Mouse (Mus musculus): ENCODE data around the gene Hspb1.

Hspb1 gene

DNA sequence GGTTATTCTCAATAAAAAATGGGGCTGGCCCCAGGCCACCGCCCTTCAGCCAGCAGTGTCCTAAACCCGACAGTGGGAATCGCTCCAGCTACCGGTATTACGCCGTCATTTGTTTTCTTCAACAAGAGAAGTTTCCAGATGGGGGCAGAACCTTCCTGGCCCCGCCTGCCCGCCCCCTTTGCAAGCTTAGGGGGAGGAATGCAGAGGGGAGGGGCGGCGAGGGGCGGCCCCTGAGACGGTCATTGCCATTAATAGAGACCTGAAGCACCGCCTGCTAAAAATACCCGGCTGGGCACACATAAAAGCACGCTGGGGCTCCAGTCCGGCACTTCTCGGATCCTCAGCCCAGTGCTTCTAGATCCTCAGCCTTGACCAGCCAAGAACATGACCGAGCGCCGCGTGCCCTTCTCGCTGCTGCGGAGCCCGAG is at the start of gene Hspb1:
TSS of gene Hspb1 (plus strand) at position 245 of the 428 bp plus-strand sequence.
- no peak for DNase-seq (ENCODE audit: low read depth)

DNA sequence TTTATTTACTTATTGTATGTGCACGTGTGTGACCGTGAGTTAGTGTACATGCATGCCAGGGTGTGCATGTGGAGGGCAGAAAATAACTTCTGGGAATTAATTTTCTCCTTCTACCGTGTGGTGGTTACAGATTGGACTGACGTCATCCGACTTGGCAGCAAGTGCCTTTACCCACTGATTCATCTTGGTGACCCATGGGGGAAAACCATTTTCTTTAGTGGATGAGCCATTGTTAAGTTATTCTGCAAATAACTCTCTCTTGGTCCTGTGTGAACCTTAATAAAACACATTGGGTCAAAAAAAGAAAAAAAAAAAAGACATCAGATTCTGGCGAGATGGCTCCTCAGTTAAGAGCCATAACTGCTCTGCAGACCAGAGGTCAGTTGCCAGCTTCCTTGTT is 46.1 kb upstream of the Hspb1 start:
- DNase-seq (ENCODE audit: low read depth): no peak

DNA sequence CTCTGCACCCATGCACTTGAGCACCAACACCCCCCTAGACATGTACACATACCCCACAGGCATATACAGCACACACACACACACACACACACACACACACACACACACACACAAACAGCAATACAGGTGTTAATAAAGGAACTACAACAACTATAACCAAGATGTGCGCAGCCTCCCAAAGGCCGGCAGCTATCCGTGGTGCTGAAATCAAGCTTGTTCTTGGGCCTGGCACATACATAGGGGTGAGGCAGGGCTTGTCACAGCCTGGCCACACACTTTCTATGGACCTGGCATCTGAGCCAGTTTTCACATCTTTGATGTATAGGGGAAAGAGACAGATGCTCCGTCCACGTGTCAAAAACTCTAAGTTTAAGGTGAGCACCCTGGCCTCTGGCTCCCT is 44.3 kb upstream of the Hspb1 start:
- peak; percentile 63 for DNase-seq (ENCODE audit: low read depth)

DNA sequence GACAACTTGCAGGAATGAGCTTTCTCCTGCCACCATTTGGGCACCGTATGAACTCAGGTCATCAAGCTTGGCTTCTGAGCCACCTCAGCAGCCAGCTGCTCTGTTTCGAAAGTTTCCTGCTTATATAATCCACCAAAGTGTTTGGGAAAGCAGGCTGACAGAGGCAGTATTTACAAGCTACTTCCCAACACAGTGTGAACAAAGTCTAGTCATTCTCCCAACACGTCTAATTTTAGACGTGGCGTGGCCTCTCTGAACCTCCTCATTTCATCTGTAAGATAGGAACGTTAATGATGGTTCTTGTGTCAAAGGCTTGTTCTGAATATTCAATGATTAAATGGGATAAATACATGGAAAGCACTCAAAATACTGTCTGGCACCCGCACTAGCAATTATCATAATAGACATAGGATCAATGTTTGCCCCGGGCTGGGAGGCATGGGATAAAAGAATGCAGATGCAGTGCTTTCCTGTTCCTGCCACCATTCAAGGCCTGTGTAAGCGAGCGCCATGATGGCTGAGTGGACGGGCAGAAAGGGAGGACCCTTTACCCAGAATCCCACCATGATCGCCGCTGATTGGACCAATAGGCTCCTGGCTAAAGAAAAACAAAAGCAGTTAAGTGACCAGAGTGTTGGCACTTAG is 41.9 kb upstream of the Hspb1 start:
- DNase-seq (ENCODE audit: low read depth): no peak

DNA sequence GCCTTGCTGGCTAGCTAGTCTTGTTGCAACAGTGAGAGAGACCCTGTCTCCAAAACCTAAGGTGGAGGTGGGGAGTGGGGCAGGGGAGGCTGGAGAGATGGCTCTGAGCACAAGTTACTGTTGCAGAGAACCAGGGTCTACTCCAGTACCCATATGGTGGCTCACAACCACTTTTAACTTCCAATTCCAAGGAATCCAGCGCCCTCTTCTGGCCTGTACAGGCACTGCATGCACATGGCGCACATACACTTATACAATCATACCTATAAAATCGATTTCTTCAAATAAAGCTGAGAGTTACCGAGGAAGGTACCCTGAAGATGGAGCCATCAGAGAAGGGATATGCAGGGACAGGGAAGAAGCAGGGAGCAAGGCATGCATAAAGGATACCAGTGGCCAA is 40.3 kb upstream of the Hspb1 start:
- DNase-seq (ENCODE audit: low read depth): no peak

DNA sequence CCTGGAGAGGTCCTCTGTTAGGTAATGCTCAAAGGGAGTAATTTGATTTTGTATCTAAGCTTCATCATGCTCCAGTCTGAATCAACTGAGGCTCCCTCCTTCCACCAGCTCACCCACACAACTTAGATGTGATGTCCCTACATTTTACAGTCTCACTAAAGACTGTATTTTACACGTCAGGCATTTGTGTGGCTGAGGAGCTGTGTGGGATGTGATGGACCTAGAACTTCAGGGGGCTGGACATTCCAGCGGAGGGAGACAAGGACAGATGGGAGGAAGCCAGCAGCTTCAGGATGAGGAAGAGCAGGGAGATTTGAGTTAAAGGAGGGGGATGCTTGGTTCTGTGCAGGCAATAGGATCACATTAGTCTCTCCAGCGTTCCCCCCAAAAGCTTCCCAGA is 39.8 kb upstream of the Hspb1 start:
- no peak for DNase-seq (ENCODE audit: low read depth)

DNA sequence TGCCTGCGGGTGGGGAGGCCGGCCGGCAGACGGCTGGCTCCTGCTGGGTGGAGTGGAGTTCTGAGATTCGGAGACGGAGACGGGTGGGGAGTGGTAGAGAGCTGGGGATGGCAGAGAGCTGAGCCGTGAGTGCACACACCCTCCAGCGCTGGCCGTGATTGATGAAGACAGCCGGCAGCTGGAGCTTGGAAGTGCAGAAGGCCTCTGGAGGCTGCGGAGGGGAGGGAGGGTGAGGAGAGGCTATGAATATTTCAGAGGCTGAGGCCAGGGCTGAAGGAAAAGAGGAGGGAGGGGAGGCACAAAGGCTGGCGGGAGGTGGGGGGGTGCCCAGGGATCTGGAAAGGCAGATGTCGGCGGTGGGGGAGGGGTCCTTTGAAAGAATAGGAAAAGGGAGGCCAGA is 36.7 kb upstream of the Hspb1 start:
- no peak for DNase-seq (ENCODE audit: low read depth)

DNA sequence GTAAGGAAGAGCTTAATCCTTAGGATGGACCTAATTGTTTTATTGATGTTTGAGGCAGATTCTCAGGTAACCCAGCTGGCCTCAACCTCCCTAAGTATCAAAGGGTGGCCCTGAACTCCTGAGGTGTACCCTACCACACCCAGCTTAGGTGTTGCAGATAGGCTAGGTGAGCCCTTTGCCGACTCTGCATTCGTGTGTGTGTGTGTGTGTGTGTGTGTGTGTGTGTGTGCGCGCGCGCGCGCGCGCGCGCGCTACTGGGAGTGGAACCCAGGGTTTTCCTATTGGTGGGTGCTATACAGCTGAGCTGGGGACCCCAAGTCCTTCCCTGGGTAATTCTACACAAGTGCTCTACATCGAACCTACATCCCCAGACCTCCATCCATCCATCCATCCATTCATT is 36.2 kb upstream of the Hspb1 start:
- DNase-seq (ENCODE audit: low read depth): no peak

DNA sequence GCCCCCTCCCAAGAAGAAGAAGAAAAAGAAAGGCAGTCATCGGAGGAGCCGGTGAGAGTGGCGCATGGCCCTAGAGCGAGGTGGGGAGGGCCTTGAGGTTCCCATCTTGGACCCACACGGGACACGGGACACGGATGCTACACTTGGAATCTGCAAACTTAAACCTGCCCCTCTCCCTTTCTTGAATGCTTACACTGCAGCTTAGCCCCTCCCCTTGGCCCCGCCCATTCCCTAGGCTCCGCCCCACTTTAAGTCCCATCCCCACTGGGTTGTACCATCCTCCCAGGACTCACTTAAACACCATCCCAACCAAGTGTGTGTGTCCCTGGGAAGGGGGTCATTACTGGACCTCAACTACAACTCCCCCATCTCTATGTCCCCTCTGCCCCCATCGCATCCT is 35.3 kb upstream of the Hspb1 start:
- DNase-seq (ENCODE audit: low read depth): no peak

DNA sequence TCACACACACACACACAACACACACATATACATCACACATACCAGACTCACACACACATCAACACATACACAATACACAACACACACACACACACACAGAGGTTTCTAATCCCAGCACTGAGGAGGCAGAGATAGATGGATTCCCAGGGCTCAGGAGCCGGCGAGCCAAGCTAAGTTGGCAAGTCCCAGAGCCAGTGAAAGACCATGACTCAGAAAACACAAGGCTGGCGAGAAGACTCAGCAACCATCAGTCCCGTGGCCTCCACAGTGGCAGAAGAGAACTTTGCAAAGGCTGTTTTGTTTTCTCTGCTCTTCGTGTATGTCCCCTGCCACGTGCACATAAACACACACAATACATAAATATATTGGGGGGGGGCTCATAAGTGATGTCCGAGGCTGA is 34.0 kb upstream of the Hspb1 start:
- no peak for DNase-seq (ENCODE audit: low read depth)

DNA sequence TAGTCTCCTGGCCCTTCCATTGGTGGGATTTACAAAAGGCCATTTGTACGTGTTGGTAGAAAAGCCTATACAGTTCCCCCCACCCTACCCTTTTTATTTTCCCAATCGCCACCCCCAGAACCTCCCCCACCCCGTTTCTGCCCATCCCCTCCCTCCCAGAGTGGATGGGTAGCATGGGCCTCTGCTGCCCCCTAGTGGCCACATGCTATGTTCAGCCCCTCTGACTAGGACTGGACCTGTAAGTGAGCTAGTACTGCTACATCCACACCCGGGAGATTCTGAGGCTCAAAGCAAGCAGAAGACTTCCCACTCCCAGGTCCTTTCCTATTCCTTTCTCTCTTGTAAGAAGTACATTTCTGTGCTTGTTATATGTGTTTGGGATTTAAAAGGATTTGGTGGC is 32.6 kb upstream of the Hspb1 start:
- peak; percentile 53 for DNase-seq (ENCODE audit: low read depth)

DNA sequence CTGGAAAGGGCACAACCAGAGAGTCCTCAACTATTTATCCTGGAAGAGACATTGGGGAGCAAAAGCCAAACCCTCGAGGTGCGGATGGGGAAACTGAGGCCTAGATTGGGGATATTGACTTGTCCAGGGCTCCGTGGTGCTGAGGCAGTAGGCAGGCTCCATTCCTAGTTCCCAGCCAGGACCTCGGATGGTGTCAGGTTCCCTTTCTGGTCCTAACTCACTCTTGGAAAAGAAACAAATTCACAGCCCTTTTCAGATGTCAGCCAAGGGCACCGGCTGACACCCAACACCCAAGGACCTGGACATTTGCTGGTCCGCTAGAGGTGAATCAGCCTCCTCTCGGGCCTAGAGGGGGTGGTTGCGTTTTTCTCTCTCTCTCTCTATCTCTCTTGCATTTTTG is 21.1 kb upstream of the Hspb1 start:
- no peak for DNase-seq (ENCODE audit: low read depth)

DNA sequence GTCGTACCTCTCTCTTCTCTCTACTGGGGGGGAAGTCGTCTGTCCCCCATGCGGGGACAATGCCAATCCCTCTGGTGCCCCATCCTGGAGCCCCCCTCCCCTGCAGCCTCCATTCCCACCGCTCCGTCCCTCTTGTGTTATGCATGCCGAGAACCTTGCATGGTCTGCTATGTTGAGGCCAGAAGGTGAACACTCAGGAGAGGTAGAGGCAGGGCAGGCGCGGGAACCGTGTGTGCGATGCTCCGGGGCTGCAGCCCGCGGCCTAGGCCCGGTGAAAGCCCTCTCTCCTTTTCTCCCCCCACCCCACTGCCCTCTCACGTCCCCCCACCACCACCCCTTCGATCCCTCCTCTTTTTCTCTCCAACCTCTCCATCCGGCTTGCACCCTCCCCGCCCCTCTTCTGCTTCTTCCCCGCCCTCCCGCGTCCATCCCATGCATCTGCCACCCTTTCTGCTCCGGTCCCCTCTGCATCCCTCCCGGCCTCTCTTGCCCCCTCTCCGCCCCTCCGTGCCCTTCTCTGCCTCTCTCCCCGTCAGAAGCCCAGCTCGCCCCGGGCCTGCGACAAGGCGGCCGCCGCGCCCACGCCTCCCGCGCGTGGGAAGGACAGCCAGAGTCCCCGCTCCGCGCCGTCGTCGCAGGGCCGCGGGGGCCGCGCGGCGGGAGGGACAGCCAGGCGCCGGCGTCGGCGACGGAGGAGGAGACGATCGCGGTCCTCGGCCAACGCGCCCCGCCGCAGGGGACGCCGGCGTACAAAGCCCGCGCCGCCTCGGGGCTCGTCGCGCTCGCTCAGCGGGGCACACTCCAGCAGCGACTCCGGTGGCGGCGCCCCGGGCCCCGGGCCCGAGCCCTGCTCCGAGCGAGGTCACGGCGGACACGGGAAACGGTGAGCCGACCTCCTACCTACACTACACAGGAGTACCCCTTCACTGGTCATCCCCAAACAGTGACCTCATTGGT is 19.8 kb upstream of the Hspb1 start:
- DNase-seq (ENCODE audit: low read depth): no peak

DNA sequence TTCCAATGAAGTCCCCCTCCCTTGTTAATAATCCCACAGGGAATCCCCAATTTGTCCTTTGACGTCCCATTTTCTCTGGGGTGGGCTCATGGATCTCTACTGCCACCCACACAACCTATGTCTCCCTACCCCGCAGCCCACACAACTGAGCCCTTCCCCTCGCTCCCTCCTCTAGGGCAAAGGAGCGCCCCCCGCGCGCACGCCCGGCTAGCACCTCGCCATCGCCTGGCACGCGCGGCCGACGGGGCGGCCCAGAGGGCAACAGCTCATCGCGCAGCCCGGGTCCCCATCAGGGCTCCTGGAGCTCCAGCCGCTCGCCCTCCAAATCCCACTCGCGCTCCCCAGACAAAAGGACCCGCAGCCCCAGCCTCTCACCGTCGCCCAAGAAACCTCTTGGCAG is 19.1 kb upstream of the Hspb1 start:
- DNase-seq (ENCODE audit: low read depth): no peak

DNA sequence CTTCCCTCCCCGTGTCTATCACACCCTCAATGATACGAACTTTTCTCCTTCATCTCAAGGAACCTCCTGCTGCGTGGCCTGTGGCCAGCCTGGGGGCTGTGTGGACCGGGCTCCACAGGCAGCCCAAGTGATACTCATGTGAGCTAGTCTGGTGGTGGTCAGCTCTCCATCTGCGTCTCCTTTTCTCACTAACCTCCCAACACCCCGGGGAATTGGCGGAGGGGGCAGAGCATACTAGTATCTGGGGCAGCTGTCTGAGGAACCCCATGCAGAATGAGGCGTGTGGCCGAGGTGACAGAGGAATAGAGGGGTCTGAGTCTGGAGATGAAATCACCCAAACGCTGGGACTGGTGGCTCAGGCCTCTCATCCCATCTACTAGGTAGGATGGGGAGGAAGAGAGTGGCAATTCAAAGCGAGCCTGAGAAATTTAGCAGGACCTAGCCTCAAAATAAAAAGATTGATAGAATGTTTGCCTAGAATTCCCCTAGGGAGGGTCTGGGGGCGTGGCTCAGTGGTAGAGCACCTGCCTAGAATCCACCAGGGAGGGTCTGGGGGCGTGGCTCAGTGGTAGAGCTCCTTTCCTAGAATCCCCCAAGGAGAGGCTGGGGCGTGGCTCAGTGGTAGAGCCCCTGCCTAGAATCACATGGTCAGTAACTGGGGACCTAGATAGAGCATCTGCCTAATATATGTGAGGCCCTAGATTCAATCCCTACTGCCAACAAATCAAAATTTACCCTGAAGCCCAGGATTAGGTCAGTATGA is 17.9 kb upstream of the Hspb1 start:
- no peak for DNase-seq (ENCODE audit: low read depth)

DNA sequence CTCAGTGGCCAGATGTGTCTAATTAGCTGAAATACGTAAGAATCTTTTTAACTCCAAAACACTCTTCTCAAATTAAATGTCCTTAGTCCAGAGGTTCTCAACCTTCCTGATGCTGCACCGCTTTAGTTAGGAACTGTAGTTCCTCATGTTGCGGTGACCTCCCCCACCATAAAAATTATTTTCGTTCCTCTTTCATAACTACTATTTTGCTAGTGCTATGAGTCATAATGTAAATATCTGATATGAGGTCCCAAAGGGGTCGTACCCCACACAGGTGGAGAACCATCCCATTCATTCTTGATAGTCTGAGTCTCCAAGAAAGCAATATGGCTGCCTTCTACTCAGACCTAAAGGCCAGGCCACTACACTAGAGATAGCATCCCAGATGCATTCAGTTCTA is 17.2 kb upstream of the Hspb1 start:
- no peak for DNase-seq (ENCODE audit: low read depth)

DNA sequence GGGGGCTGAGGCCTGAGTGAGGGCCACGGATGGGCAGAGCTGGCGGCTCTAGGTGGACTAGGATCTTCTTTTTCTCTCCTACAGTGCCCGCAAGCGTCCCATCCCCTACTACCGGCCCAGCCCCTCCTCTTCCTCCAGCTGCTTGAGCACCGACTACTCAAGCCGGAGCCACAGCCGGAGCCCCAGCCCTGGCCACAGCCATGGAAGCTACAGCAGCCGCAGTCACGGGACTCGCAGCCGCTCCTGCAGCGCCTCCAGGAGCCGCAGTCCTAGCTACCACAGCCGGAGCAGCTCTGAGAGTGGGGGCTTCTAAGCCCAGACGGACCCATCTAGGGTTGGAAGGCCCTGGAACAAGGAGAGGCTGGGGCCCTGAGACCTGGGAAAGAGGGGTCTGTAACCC is 14.7 kb upstream of the Hspb1 start:
- DNase-seq (ENCODE audit: low read depth): no peak

DNA sequence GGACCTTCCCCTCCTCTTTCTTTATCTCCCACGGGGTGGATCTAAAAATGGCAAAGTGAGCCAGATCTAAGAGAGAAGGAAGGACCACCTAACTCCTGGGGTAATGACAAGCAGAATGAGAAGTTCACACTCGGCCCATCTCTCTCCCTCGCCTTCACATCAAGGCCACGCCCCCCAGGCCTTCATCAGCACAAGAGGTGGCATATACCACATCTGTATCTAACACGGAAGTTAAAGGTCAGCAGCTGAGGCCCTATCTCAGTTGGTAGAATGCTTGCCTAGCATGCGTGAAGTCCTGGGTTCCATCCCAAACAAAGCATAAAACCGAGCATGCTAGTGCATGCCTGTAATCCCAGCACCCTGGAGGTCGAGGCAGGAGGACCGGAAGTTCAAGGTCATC is 14.0 kb upstream of the Hspb1 start:
- DNase-seq (ENCODE audit: low read depth): no peak

DNA sequence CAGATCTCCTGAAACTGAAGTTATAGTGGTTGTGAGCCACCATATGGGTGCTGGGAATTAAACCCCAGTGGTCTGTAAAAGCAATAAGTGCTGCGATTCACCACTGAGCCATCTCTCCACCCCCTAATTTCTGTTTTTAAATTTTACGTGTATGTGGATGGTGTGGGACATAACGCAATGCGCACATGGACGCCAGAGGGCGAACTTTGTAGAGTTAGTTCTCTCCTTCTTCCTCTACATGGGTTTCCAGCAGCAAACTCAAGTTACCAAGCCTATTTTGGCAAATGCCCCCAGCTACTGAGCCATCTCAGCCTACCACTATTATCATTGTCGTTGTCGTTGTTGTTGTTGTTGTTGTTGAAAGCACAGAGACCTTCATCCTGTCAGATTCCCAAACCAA is 10.5 kb upstream of the Hspb1 start:
- DNase-seq (ENCODE audit: low read depth): peak; percentile 53

DNA sequence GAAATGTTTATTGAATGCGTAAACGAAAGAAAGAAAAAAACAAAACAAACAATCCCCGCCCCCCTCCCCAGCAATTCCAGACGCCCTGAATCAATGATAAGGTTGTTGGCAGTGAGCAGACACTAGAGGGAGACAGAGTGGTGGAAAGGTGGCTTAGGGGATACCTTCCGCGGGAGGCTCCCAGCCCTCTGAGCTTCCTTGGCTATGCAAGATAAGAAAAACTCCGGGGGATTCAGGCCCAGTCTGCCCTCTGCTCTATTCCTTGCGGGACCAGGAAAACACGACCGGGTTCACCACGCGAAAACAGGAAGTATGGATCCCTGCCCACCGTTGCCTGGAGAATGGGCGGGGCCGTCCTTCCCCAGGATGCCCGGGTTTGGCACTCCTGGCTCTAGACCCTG is 9.9 kb upstream of the Hspb1 start:
- peak; percentile 51 for DNase-seq (ENCODE audit: low read depth)

DNA sequence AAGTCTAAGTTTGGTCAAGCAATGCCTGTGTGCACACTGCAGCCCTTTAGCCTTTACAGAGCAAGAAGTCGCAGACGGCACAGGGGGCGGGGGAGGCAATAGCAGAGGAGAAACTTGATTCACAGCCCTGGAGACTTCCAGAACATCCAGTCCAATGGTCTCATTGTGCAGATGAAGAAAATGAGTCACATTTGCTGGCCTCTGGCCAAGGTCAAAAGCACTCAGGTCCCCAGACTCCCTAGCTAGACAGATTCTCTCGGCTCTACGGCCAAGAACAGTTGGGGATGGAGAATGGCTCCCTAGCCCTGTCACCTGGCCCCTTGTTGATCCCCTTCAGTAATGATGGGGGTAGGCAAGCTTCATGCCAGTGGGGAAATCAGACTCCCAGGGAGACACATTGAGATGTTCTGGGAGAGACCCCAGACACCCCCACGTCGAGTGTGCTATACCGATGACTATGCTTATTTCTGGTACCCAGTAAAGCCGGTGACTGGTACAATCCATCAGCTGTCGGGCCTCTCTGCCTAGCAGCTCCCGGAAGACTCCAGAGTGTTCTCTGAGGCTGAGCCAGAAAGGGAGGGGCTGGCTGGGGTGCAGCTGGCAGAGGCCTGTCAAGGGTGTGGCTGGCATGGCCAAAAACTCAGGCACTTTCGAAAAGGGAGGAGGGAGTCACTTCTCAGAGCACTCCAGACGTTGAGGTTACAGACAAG is 8.1 kb upstream of the Hspb1 start:
- no peak for DNase-seq (ENCODE audit: low read depth)

DNA sequence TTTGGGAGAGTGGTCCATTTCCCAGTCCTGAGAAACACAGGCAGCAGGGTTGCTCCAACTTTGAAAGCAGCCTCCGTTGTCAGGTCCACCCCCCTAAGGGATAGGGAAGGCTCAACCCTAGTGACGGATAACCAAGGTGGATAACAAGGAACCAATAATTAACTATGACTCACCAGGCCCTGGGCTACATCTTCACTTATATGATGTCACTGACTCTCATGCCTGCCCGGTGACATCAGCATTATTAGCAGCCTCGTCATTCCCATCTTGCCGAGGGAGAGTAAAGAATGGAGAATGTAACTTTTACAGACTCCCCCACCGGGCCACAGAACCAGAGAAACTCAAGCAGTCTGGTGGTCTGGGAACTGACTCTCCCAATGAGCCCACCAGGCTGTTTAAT is 3.1 kb upstream of the Hspb1 start:
- no peak for DNase-seq (ENCODE audit: low read depth)

Measured in c-Kit-positive CD71-negative TER-119-negative erythroid progenitor cells, embryonic 14.5 days (primary cell).